Comparison of ENCODE assay signal across 19 mouse cellular contexts in genomic region chr1:84249772-84250338, GRCm38 (mm10).
DNase-seq lines count a peak whose midpoint lies in the region; ATAC-seq and TF ChIP-seq lines count a peak whose summit lies in the region.
"Had no signal": no experiment of that assay in that cellular context is flagged by ENCODE, and none has a peak within 500 bp of the region (broad histone marks: within the 10 kb centered on the region; RNA-seq: fewer than 3 reads in every experiment).

No protein-coding gene starts in this region.

- H3K27ac ChIP-seq in hindbrain, embryonic 13.5 days: peak overlapping the region; percentile 58; the same call in 1 of the 2 replicates
- H3K27ac ChIP-seq in hindbrain, embryonic 11.5 days (ENCODE audit: low read depth, low read length): no peak overlapping the region
- H3K27ac ChIP-seq in bone marrow macrophage, adult 2 months (ENCODE audit: insufficient read depth, low read depth, low read length): peak overlapping the region; percentile 97
- no peak overlapping the region for H3K27ac ChIP-seq in hindbrain, postnatal 0 days
- H3K27ac ChIP-seq: limb, embryonic 15.5 days; liver, embryonic 15.5 days; neural tube, embryonic 12.5 days; stomach, postnatal 0 days had no signal

- TF ChIP-seq CTCF in bone marrow macrophage, adult 2 months (IDR thresholded peaks at IDR 0.05; ENCODE audit: low read depth, low read length): no peak
- TF ChIP-seq CTCF in hindbrain, postnatal 0 days (IDR thresholded peaks at IDR 0.05; ENCODE audit: low read depth): no peak

- no peak for TF ChIP-seq POLR2A in bone marrow macrophage, adult 2 months (IDR thresholded peaks at IDR 0.05; ENCODE audit: borderline replicate concordance, low read depth, low read length)

- H3K9me3 ChIP-seq in hindbrain, embryonic 13.5 days: no peaks in the 10 kb centered on the region
- H3K9me3 ChIP-seq in hindbrain, embryonic 11.5 days (ENCODE audit: control insufficient read depth, low read length): no peaks in the 10 kb centered on the region
- H3K9me3 ChIP-seq in hindbrain, postnatal 0 days (ENCODE audit: low read length): no peaks in the 10 kb centered on the region
- H3K9me3 ChIP-seq: heart, embryonic 12.5 days; limb, embryonic 15.5 days; liver, embryonic 15.5 days; neural tube, embryonic 12.5 days had no signal

- H3K4me2 ChIP-seq in hindbrain, embryonic 13.5 days: no peak overlapping the region
- H3K4me2 ChIP-seq in hindbrain, embryonic 11.5 days (replicated peaks; ENCODE audit: low read depth, low read length): no peak overlapping the region
- H3K4me2 ChIP-seq in hindbrain, postnatal 0 days (ENCODE audit: low read depth, low read length): no peak overlapping the region
- H3K4me2 ChIP-seq: heart, embryonic 12.5 days; limb, embryonic 15.5 days; liver, embryonic 15.5 days; neural tube, embryonic 12.5 days had no signal

- ATAC-seq in hindbrain, embryonic 13.5 days (ENCODE audit: low FRiP score): no peak
- ATAC-seq in hindbrain, embryonic 11.5 days (ENCODE audit: low FRiP score): no peak
- ATAC-seq in hindbrain, postnatal 0 days: no peak
- ATAC-seq: intestine, embryonic 16.5 days had no signal

- no peaks in the 10 kb centered on the region for H3K27me3 ChIP-seq in hindbrain, embryonic 13.5 days
- no peaks in the 10 kb centered on the region for H3K27me3 ChIP-seq in hindbrain, embryonic 11.5 days (ENCODE audit: control insufficient read depth, insufficient read depth, low read length)
- no peaks in the 10 kb centered on the region for H3K27me3 ChIP-seq in hindbrain, postnatal 0 days (ENCODE audit: insufficient read depth, low read length)
- H3K27me3 ChIP-seq: heart, embryonic 12.5 days; limb, embryonic 15.5 days; liver, embryonic 15.5 days; neural tube, embryonic 12.5 days had no signal

- H3K36me3 ChIP-seq in hindbrain, embryonic 13.5 days: no peaks in the 10 kb centered on the region
- H3K36me3 ChIP-seq in hindbrain, embryonic 11.5 days (ENCODE audit: control insufficient read depth, insufficient read depth, low read length): no peaks in the 10 kb centered on the region
- H3K36me3 ChIP-seq in hindbrain, postnatal 0 days (ENCODE audit: insufficient read depth, low read length): no peaks in the 10 kb centered on the region
- H3K36me3 ChIP-seq: heart, embryonic 12.5 days; limb, embryonic 15.5 days; liver, embryonic 15.5 days; neural tube, embryonic 12.5 days had no signal

- peaks cover 19% of the 10 kb centered on the region for H3K4me1 ChIP-seq in hindbrain, embryonic 13.5 days (replicated peaks)
- no peaks in the 10 kb centered on the region for H3K4me1 ChIP-seq in hindbrain, embryonic 11.5 days (replicated peaks; ENCODE audit: control insufficient read depth, insufficient read depth, low read length)
- peaks cover 55% of the 10 kb centered on the region for H3K4me1 ChIP-seq in bone marrow macrophage, adult 2 months (ENCODE audit: control insufficient read depth, insufficient read depth, low read length)
- no peaks in the 10 kb centered on the region for H3K4me1 ChIP-seq in hindbrain, postnatal 0 days (ENCODE audit: insufficient read depth, low read length)
- H3K4me1 ChIP-seq: heart, embryonic 12.5 days; liver, embryonic 15.5 days; neural tube, embryonic 12.5 days had no signal

- intact Hi-C loops in heart, postnatal 25 days (cut with DNase I): no loop called here

- WGBS in hindbrain, embryonic 13.5 days: 40% methylated on average over 6 of the region's 6 CpGs
- 73% methylated on average over 6 of the region's 6 CpGs for WGBS in hindbrain, embryonic 11.5 days
- WGBS in hindbrain, postnatal 0 days: 34% methylated on average over 6 of the region's 6 CpGs

- no peak for DNase-seq in hindbrain, embryonic 11.5 days (ENCODE audit: low spot score)
- peak; percentile 12 for DNase-seq in brain, embryonic 18.5 days (ENCODE audit: low read depth, low spot score)
- DNase-seq in hindbrain, postnatal 0 days (ENCODE audit: low spot score): peak; percentile 8
- DNase-seq in thymus, postnatal 0 days (ENCODE audit: low spot score): no peak
- no peak for DNase-seq in heart, postnatal 25 days (ENCODE audit: low spot score)
- DNase-seq: adrenal gland, adult 8-10 months; cerebellum, adult 18-20 months; cerebellum, postnatal 25 days; embryo, embryonic 11 days; heart, postnatal 14 days; thymus, postnatal 25 days had no signal

- no peak overlapping the region for H3K4me3 ChIP-seq in hindbrain, embryonic 13.5 days
- H3K4me3 ChIP-seq in hindbrain, embryonic 11.5 days (ENCODE audit: low read depth, low read length): no peak overlapping the region
- no peak overlapping the region for H3K4me3 ChIP-seq in bone marrow macrophage, adult 2 months (ENCODE audit: insufficient read depth, low read length)
- no peak overlapping the region for H3K4me3 ChIP-seq in hindbrain, postnatal 0 days (ENCODE audit: low read length)
- H3K4me3 ChIP-seq: heart, embryonic 12.5 days; limb, embryonic 15.5 days; liver, embryonic 15.5 days; neural tube, embryonic 12.5 days had no signal

- H3K9ac ChIP-seq in hindbrain, embryonic 13.5 days: no peak overlapping the region
- no peak overlapping the region for H3K9ac ChIP-seq in hindbrain, embryonic 11.5 days (ENCODE audit: low read depth, low read length)
- no peak overlapping the region for H3K9ac ChIP-seq in hindbrain, postnatal 0 days (replicated peaks; ENCODE audit: low read length)
- H3K9ac ChIP-seq: heart, embryonic 12.5 days; limb, embryonic 15.5 days; liver, embryonic 15.5 days; neural tube, embryonic 12.5 days had no signal

Comparison
In these comparisons a context has a peak if more than half of its experiments do, and no peak if none do; other contexts are left out.
1. H3K27ac ChIP-seq: peak in hindbrain, embryonic 13.5 days (single experiment) and bone marrow macrophage, adult 2 months (single experiment); none in hindbrain, embryonic 11.5 days (single experiment) and hindbrain, postnatal 0 days (single experiment).
2. DNase-seq: peak in brain, embryonic 18.5 days (single experiment) and hindbrain, postnatal 0 days (single experiment); none in hindbrain, embryonic 11.5 days (single experiment), thymus, postnatal 0 days (single experiment) and heart, postnatal 25 days (single experiment).